ENCODE assay signal across 15 mouse cellular contexts in the genomic region with DNA sequence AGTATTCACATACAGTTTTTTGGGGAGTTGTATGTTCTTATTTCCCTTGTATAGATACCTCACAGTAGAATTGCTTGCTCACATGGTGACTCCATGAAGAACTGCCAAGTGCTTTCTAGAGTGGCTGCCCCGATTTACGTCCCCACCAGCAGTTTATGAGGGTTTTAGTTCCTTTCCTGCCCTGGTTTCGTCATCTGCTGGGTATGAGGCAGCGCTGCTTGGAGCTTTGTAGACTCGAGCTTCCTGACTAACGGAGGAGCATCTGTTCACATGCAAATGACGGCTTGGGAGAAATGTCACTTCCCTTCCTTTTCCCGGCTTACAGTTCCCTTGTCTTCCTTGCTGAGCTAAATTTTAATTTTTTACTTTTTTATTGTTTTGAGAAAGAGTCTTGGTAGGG. TPM values are rescaled to one million over a fixed set of nuclear protein-coding genes. Genes with fewer than 3 reads are reported as not detected.
DNase-seq lines count a peak whose midpoint lies in the region; ATAC-seq and TF ChIP-seq lines count a peak whose summit lies in the region.
"Had no signal": no experiment of that assay in that cellular context is flagged by ENCODE, and none has a peak within 500 bp of the region (broad histone marks: within the 10 kb centered on the region; RNA-seq: fewer than 3 reads in every experiment).

No protein-coding gene starts in this region.

- peak; percentile 53 for DNase-seq in forebrain, postnatal 0 days
- DNase-seq in kidney, postnatal 14 days = peak; percentile 37
- no peak for DNase-seq in kidney, adult 11 months
- peak; percentile 53 for DNase-seq in 416B (ENCODE audit: low read depth)
- peak; percentile 84 for DNase-seq in brain, adult 2 months (ENCODE audit: low read depth, low spot score)
- DNase-seq in embryo, embryonic 10.5 days (ENCODE audit: low spot score) = no peak
- DNase-seq: adrenal gland, postnatal 10 days; B cell, adult 2 months; kidney, postnatal 36 days; lung, adult 18-20 months; thymus, adult 2 months had no signal

- no peaks in the 10 kb centered on the region for H3K36me3 ChIP-seq in forebrain, postnatal 0 days (ENCODE audit: insufficient read depth)
- no peaks in the 10 kb centered on the region for H3K36me3 ChIP-seq in forebrain, embryonic 16.5 days (ENCODE audit: control insufficient read depth, insufficient read depth)
- H3K36me3 ChIP-seq: limb, embryonic 15.5 days had no signal

- 20% methylated on average over 8 of the region's 8 CpGs for WGBS in forebrain, postnatal 0 days
- WGBS in forebrain, embryonic 16.5 days = 14% methylated on average over 8 of the region's 8 CpGs

- no peak overlapping the region for H3K9ac ChIP-seq in forebrain, postnatal 0 days
- H3K9ac ChIP-seq in forebrain, embryonic 16.5 days (replicated peaks; ENCODE audit: low read depth, low read length) = no peak overlapping the region
- H3K9ac ChIP-seq: limb, embryonic 15.5 days had no signal

- no peak for TF ChIP-seq CTCF in forebrain, postnatal 0 days (IDR thresholded peaks at IDR 0.05; ENCODE audit: low read depth)

- no peaks in the 10 kb centered on the region for H3K9me3 ChIP-seq in forebrain, postnatal 0 days (ENCODE audit: low read length)
- no peaks in the 10 kb centered on the region for H3K9me3 ChIP-seq in forebrain, embryonic 16.5 days (ENCODE audit: control insufficient read depth, low read length)
- H3K9me3 ChIP-seq: G1E; limb, embryonic 15.5 days had no signal

- peak; percentile 38; the same call in 1 of the 2 replicates for ATAC-seq in forebrain, postnatal 0 days
- no peak for ATAC-seq in forebrain, embryonic 16.5 days
- no peak for ATAC-seq in inflammation-experienced regulatory T-cells, adult 6 months

- H3K4me2 ChIP-seq in forebrain, postnatal 0 days (ENCODE audit: low read depth) = no peak overlapping the region
- no peak overlapping the region for H3K4me2 ChIP-seq in forebrain, embryonic 16.5 days (ENCODE audit: low read length)
- H3K4me2 ChIP-seq: limb, embryonic 15.5 days had no signal

- no peak overlapping the region for H3K4me3 ChIP-seq in forebrain, postnatal 0 days (ENCODE audit: low read depth, low read length)
- no peak overlapping the region for H3K4me3 ChIP-seq in forebrain, embryonic 16.5 days (replicated peaks; ENCODE audit: low read length)
- H3K4me3 ChIP-seq: limb, embryonic 15.5 days had no signal

- H3K27ac ChIP-seq in forebrain, postnatal 0 days (ENCODE audit: low read depth, low read length) = no peak overlapping the region
- H3K27ac ChIP-seq in forebrain, embryonic 16.5 days (ENCODE audit: low read length) = no peak overlapping the region
- H3K27ac ChIP-seq: limb, embryonic 15.5 days had no signal

- peaks cover 4% of the 10 kb centered on the region; the same call in 1 of the 2 replicates for H3K4me1 ChIP-seq in forebrain, postnatal 0 days (ENCODE audit: insufficient read depth)
- H3K4me1 ChIP-seq in forebrain, embryonic 16.5 days (replicated peaks; ENCODE audit: control insufficient read depth, insufficient read depth, low read length) = peaks cover 13% of the 10 kb centered on the region

- no peaks in the 10 kb centered on the region for H3K27me3 ChIP-seq in forebrain, postnatal 0 days (ENCODE audit: insufficient read depth, low read length)
- H3K27me3 ChIP-seq in forebrain, embryonic 16.5 days (replicated peaks; ENCODE audit: control insufficient read depth, insufficient read depth, low read length) = no peaks in the 10 kb centered on the region
- H3K27me3 ChIP-seq: limb, embryonic 15.5 days had no signal

RNA-seq across cellular contexts. Expression of gene Sik3, which starts 15.4 kb away (rescaled TPM):
- total RNA-seq in forebrain, postnatal 0 days (2014; rRNA removed) = 24.2 and 27.9 TPM in 2 replicates
- 8.4 and 9.3 TPM in 2 replicates for polyA plus RNA-seq in forebrain, postnatal 0 days (2015; fragmentation: Nextera tagmentation; extraction: Ambion mirVana)
- 4.9 and 5.3 TPM in 2 replicates for polyA plus RNA-seq in forebrain, embryonic 16.5 days (2015; fragmentation: Nextera tagmentation; extraction: Ambion mirVana)
- 10 to 100 TPM; 11.0 to 13.9 (median 11.5) TPM for polyA plus RNA-seq in inflammation-experienced regulatory T-cells, adult 6 months (2017; shearing (Covaris generic))

RNA-seq across cellular contexts. Expression of gene Pafah1b2, which starts 15.5 kb away (rescaled TPM):
- 318 and 354 TPM in 2 replicates for total RNA-seq in forebrain, postnatal 0 days (2014; rRNA removed)
- 222 and 258 TPM in 2 replicates for polyA plus RNA-seq in forebrain, postnatal 0 days (2015; fragmentation: Nextera tagmentation; extraction: Ambion mirVana)
- 291 and 321 TPM in 2 replicates for polyA plus RNA-seq in forebrain, embryonic 16.5 days (2015; fragmentation: Nextera tagmentation; extraction: Ambion mirVana)
- 10 to 100 TPM; 58.6 to 75.2 (median 67.0) TPM for polyA plus RNA-seq in inflammation-experienced regulatory T-cells, adult 6 months (2017; shearing (Covaris generic))

Comparison
In these comparisons a context has a peak if more than half of its experiments do, and no peak if none do; other contexts are left out.
1. DNase-seq: peak in forebrain, postnatal 0 days (single experiment), kidney, postnatal 14 days (single experiment), 416B (single experiment) and brain, adult 2 months (single experiment); none in kidney, adult 11 months (single experiment) and embryo, embryonic 10.5 days (single experiment).